Mouse (Mus musculus): Measurements from ENCODE around the gene Kcnn3. TPM values are rescaled to one million over a fixed set of nuclear protein-coding genes. Genes with fewer than 3 reads are reported as not detected.
A peak's percentile ranks its signal among the peaks of the same experiment; 100 is the strongest.

Kcnn3 gene
- polyA plus RNA-seq, 1 experiment from 2014 or later = 5.3 TPM

DNA sequence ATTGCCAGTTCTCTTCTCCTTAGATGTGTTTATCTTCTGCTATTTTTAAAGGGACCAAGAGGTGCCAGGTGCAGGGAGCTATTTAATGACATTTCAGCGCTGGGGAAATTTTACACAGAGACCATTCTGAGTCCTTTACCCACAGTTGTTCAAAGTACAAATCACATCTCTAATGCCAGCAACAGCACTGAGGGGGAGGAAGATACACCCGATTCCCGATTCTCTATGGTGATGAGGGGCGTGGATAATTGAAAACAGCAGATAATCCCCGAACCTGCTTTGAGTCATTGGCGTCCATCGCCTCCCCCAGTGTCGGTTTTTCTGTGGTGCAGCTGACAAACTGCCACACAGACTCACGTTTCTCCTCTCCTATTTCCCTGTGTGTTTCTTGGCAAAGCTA lies 11.9 kb upstream of the Kcnn3 start:
- WGBS = 20% methylated on average over 9 of the region's 9 CpGs
- no peak overlapping the region for H3K27ac ChIP-seq (replicated peaks; ENCODE audit: low read depth, low read length)
- no peak overlapping the region for H3K9ac ChIP-seq (replicated peaks; ENCODE audit: low read length)
- DNase-seq = no peak
- H3K4me2 ChIP-seq (ENCODE audit: low read length) = no peak overlapping the region
- H3K27me3 ChIP-seq (ENCODE audit: control insufficient read depth, insufficient read depth, low read length) = no peaks in the 10 kb centered on the region
- H3K36me3 ChIP-seq (ENCODE audit: control insufficient read depth, insufficient read depth, low read length) = no peaks in the 10 kb centered on the region
- no peaks in the 10 kb centered on the region for H3K9me3 ChIP-seq (ENCODE audit: control insufficient read depth, low read length)
- ATAC-seq (ENCODE audit: low FRiP score, low TSS enrichment) = no peak
- H3K4me3 ChIP-seq (replicated peaks; ENCODE audit: low read depth, low read length) = no peak overlapping the region
- peaks cover 9% of the 10 kb centered on the region for H3K4me1 ChIP-seq (ENCODE audit: control insufficient read depth, insufficient read depth, low read length)

DNA sequence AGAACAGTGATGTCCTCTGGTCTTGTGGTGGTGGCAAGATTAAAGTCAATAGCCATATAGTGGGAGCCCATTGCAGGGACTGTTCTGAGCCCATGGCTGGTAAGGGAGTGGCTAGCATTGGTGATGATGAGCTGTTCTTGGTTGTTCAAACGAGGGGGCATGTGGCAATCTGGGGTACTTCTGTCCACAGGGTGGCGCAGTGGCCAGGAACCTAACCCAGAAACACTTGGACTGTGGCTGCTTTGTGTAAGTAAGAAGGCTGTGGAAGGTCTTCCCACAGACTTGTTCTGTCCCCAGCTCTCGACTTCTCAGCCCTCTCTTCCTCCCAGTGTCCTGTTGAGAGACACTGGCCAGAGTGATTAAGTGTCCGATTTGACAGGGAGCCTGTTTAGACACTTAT lies 9.0 kb upstream of the Kcnn3 start:
- Histone ChIP-seq H3K4me1 (ENCODE audit: control insufficient read depth, insufficient read depth, low read length) (peaks cover 9% of the 10 kb centered on the region), H3K27ac (replicated peaks; ENCODE audit: low read depth, low read length) (peak overlapping the region; percentile 20), H3K4me2 (ENCODE audit: low read length) (peak overlapping the region; percentile 35), H3K9me3 (ENCODE audit: control insufficient read depth, low read length) (no peaks in the 10 kb centered on the region), H3K9ac (replicated peaks; ENCODE audit: low read length) (no peak overlapping the region; the same call in 1 of the 2 replicates), H3K27me3 (ENCODE audit: control insufficient read depth, insufficient read depth, low read length) (no peaks in the 10 kb centered on the region), H3K36me3 (ENCODE audit: control insufficient read depth, insufficient read depth, low read length) (no peaks in the 10 kb centered on the region), H3K4me3 (replicated peaks; ENCODE audit: low read depth, low read length) (no peak overlapping the region)
- ATAC-seq (ENCODE audit: low FRiP score, low TSS enrichment) = peak; percentile 53
- DNase-seq = peak; percentile 83
- 9% methylated on average over 4 of the region's 4 CpGs for WGBS

DNA sequence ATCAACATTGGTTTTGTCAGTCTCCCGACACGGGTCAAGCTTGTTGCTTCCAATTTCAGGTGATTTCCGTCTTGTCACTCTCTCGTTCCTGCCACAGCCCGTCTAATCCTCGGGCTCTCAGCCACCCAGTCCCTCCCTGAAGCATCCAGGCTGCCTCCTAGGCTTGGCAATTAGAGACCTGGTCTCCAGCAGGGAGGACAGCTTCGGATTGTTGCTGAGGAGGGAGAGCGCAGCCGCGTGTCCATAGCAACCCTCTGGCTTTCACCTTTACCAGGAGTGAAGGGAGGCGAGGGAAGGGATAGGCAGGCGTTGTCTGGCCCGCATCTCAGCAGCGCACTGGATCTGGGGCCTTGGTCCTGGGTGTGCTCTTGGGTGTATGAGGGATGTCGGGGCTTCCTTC lies 8.6 kb upstream of the Kcnn3 start:
- Histone ChIP-seq H3K27me3 (ENCODE audit: control insufficient read depth, insufficient read depth, low read length) (no peaks in the 10 kb centered on the region), H3K4me2 (ENCODE audit: low read length) (peak overlapping the region; percentile 35), H3K4me1 (ENCODE audit: control insufficient read depth, insufficient read depth, low read length) (peaks cover 9% of the 10 kb centered on the region), H3K4me3 (replicated peaks; ENCODE audit: low read depth, low read length) (no peak overlapping the region), H3K27ac (replicated peaks; ENCODE audit: low read depth, low read length) (peak overlapping the region; percentile 20), H3K36me3 (ENCODE audit: control insufficient read depth, insufficient read depth, low read length) (no peaks in the 10 kb centered on the region), H3K9ac (replicated peaks; ENCODE audit: low read length) (no peak overlapping the region; the same call in 1 of the 2 replicates), H3K9me3 (ENCODE audit: control insufficient read depth, low read length) (peaks cover 3% of the 10 kb centered on the region)
- WGBS = 5% methylated on average over 15 of the region's 15 CpGs
- peak; percentile 53; the same call in 1 of the 2 replicates for ATAC-seq (ENCODE audit: low FRiP score, low TSS enrichment)
- DNase-seq = peak; percentile 71

DNA sequence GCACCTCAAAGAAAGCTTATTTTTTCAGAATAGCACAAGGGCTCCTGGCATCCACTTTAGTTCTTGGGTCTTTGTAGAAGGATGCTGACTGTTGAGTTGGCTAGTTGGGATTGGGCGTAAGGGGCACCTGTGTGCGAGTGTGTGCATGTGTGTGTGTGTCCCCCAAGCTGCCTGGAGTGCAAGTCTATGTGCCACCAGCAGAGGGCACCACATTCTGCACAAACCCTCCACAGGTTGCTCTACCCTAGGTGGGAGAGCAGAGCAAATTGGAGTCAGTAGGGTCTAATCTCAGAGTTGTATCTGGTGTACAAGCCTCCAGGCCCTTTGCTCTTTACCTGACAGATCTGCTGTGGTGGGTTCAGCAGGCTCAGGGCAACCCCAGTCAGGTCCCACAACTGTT lies 7.7 kb upstream of the Kcnn3 start:
- H3K9me3 ChIP-seq (ENCODE audit: control insufficient read depth, low read length) = peaks cover 4% of the 10 kb centered on the region
- H3K4me2 ChIP-seq (ENCODE audit: low read length) = no peak overlapping the region
- WGBS = 93% methylated on average over 2 of the region's 2 CpGs
- ATAC-seq (ENCODE audit: low FRiP score, low TSS enrichment) (no peak), DNase-seq (peak; percentile 47)
- H3K27me3 ChIP-seq (ENCODE audit: control insufficient read depth, insufficient read depth, low read length) = no peaks in the 10 kb centered on the region
- H3K36me3 ChIP-seq (ENCODE audit: control insufficient read depth, insufficient read depth, low read length) = no peaks in the 10 kb centered on the region
- no peak overlapping the region for H3K27ac ChIP-seq (replicated peaks; ENCODE audit: low read depth, low read length)
- H3K9ac ChIP-seq (replicated peaks; ENCODE audit: low read length) = no peak overlapping the region
- peaks cover 9% of the 10 kb centered on the region for H3K4me1 ChIP-seq (ENCODE audit: control insufficient read depth, insufficient read depth, low read length)
- H3K4me3 ChIP-seq (replicated peaks; ENCODE audit: low read depth, low read length) = no peak overlapping the region

DNA sequence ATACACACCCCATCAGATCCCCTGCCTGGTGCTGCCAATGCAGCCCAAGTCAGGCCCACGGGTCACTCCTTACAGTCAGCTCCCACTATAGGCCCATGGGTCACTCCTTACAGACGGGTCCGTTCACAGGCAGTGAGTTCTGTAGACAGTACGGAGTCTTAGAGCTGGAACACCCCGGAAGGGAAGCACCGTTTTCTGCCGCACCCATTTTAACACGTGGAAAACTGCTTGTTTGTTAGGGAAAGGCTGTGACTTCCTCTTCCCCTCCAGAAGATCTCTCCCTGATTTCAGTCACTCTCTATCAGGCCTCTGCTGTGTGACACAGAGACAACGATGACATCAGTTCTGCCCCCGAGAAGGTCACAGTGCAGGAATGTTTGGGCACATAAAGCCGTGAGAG lies 4.5 kb upstream of the Kcnn3 start:
- no peak overlapping the region for H3K4me2 ChIP-seq (ENCODE audit: low read length)
- DNase-seq (no peak), ATAC-seq (ENCODE audit: low FRiP score, low TSS enrichment) (no peak)
- 80% methylated on average over 11 of the region's 11 CpGs for WGBS
- no peak overlapping the region for H3K9ac ChIP-seq (replicated peaks; ENCODE audit: low read length)
- H3K36me3 ChIP-seq (ENCODE audit: control insufficient read depth, insufficient read depth, low read length) = no peaks in the 10 kb centered on the region
- H3K9me3 ChIP-seq (ENCODE audit: control insufficient read depth, low read length) = peaks cover 4% of the 10 kb centered on the region
- peaks cover 18% of the 10 kb centered on the region for H3K4me1 ChIP-seq (ENCODE audit: control insufficient read depth, insufficient read depth, low read length)
- H3K27ac ChIP-seq (replicated peaks; ENCODE audit: low read depth, low read length) = no peak overlapping the region
- no peaks in the 10 kb centered on the region for H3K27me3 ChIP-seq (ENCODE audit: control insufficient read depth, insufficient read depth, low read length)
- no peak overlapping the region for H3K4me3 ChIP-seq (replicated peaks; ENCODE audit: low read depth, low read length)

DNA sequence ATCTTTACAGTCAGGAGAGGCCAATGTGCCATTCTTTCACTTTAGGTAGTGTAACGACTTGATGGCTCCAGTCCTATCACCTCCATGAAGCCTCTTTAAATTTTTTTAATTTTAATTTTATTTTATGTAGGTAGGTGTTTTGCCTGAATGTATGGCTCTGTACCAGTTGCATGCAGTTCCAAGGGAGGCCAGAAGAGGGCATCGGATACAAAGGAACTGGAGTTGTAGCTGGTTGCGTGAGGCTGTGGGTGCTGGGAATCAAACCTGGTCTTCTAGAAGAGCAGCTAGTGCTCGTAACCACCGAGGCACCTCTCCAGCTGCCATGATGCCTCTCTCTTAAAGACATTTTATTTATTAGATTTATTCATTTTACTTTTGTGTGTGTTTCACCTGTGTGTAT lies 3.6 kb upstream of the Kcnn3 start:
- Histone ChIP-seq H3K27me3 (ENCODE audit: control insufficient read depth, insufficient read depth, low read length) (no peaks in the 10 kb centered on the region), H3K36me3 (ENCODE audit: control insufficient read depth, insufficient read depth, low read length) (no peaks in the 10 kb centered on the region), H3K27ac (replicated peaks; ENCODE audit: low read depth, low read length) (no peak overlapping the region), H3K4me3 (replicated peaks; ENCODE audit: low read depth, low read length) (no peak overlapping the region), H3K4me2 (ENCODE audit: low read length) (no peak overlapping the region), H3K9ac (replicated peaks; ENCODE audit: low read length) (no peak overlapping the region), H3K9me3 (ENCODE audit: control insufficient read depth, low read length) (peaks cover 4% of the 10 kb centered on the region), H3K4me1 (ENCODE audit: control insufficient read depth, insufficient read depth, low read length) (peaks cover 21% of the 10 kb centered on the region)
- 89% methylated on average over 5 of the region's 5 CpGs for WGBS
- ATAC-seq (ENCODE audit: low FRiP score, low TSS enrichment) (no peak), DNase-seq (no peak)

DNA sequence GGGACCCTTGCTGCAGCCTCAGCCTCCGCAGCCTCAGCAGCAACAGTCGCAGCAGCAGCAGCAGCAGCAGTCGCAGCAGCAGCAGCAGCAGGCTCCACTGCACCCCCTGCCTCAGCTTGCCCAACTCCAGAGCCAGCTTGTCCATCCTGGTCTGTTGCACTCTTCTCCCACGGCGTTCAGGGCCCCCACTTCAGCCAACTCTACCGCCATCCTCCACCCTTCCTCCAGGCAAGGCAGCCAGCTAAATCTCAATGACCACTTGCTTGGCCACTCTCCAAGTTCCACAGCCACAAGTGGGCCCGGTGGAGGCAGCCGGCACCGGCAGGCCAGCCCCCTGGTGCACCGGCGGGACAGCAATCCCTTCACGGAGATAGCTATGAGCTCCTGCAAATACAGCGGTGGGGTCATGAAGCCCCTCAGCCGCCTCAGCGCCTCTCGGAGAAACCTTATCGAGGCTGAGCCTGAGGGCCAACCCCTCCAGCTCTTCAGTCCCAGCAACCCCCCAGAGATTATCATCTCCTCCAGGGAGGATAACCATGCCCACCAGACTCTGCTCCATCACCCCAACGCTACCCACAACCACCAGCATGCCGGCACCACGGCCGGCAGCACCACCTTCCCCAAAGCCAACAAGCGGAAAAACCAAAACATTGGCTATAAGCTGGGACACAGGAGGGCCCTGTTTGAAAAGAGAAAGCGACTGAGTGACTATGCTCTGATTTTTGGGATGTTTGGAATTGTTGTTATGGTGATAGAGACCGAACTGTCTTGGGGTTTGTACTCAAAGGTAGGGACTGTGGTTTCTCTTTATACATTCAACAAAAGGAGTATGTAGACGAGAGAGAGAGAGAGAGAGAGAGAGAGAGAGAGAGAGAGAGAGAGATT lies 896 bp downstream of the Kcnn3 start:
- peaks cover 42% of the 10 kb centered on the region for H3K4me1 ChIP-seq (ENCODE audit: control insufficient read depth, insufficient read depth, low read length)
- WGBS = 1% methylated on average over 25 of the region's 25 CpGs
- H3K4me3 ChIP-seq (replicated peaks; ENCODE audit: low read depth, low read length) = peak overlapping the region; percentile 45
- peaks cover 4% of the 10 kb centered on the region for H3K9me3 ChIP-seq (ENCODE audit: control insufficient read depth, low read length)
- peak overlapping the region; percentile 52 for H3K9ac ChIP-seq (replicated peaks; ENCODE audit: low read length)
- peak overlapping the region; percentile 95 for H3K4me2 ChIP-seq (ENCODE audit: low read length)
- peak overlapping the region; percentile 49 for H3K27ac ChIP-seq (replicated peaks; ENCODE audit: low read depth, low read length)
- H3K36me3 ChIP-seq (ENCODE audit: control insufficient read depth, insufficient read depth, low read length) = no peaks in the 10 kb centered on the region
- no peaks in the 10 kb centered on the region for H3K27me3 ChIP-seq (ENCODE audit: control insufficient read depth, insufficient read depth, low read length)
- ATAC-seq (ENCODE audit: low FRiP score, low TSS enrichment) (0 out of 2 replicates have a peak, but pooled peaks have one; percentile 6), DNase-seq (peak; percentile 65)

DNA sequence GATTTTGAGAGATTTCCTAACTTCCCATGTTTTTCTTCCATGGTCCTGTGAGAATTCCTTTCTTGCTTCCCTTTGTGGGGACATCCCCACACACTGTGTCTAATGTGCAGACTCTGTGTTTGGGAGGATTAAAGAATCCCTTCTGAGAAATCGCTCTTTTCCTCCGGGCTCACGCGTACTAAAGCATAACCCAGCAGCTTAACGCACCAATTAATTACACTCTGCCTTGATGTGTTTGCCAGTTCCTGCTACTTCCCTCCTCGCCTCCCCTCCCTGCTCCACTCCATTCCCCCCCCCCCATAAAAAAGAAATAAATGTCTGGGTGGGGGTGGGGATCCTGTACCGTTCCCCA lies 1.5 kb downstream of the Kcnn3 start:
- Histone ChIP-seq H3K4me3 (replicated peaks; ENCODE audit: low read depth, low read length) (peak overlapping the region; percentile 45), H3K9ac (replicated peaks; ENCODE audit: low read length) (peak overlapping the region; percentile 52), H3K4me2 (ENCODE audit: low read length) (peak overlapping the region; percentile 95), H3K27ac (replicated peaks; ENCODE audit: low read depth, low read length) (peak overlapping the region; percentile 49; the same call in 1 of the 2 replicates), H3K4me1 (ENCODE audit: control insufficient read depth, insufficient read depth, low read length) (peaks cover 43% of the 10 kb centered on the region), H3K36me3 (ENCODE audit: control insufficient read depth, insufficient read depth, low read length) (no peaks in the 10 kb centered on the region), H3K27me3 (ENCODE audit: control insufficient read depth, insufficient read depth, low read length) (no peaks in the 10 kb centered on the region), H3K9me3 (ENCODE audit: control insufficient read depth, low read length) (peaks cover under 1% of the 10 kb centered on the region; the same call in 1 of the 2 replicates)
- 0% methylated on average over 7 of the region's 7 CpGs for WGBS
- ATAC-seq (ENCODE audit: low FRiP score, low TSS enrichment) = no peak
- peak; percentile 67 for DNase-seq

All from midbrain, embryonic 14.5 days (tissue).